Mouse (Mus musculus): Measurements from ENCODE around the gene Ank3. TPM values are rescaled to one million over a fixed set of nuclear protein-coding genes. Genes with fewer than 3 reads are reported as not detected.

Gene Ank3
- total and polyA plus RNA-seq, 2 experiments from 2014 or later: 23.4 to 64.7 TPM

DNA sequence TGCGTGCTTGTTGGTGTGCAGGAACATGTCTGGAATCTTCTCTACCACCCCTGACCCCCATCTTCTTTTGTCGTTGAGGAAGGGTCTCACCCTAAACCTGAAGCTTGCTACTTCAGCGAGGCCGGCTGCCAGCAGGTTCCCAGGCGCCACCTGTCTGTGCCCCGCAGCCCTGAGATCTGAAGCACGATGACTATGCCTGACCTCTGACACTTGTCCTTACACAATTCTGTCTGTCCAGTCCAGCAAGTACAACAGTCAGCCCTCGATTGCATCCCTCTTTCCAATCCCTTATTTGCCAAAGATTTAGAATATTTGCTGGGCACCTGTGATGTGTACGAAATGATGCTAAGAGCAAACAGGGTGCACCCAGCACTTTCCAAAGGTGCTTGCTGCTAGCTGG lies 497.0 kb downstream of the Ank3 start:
- no peaks in the 10 kb centered on the region for H3K9me3 ChIP-seq (replicated peaks; ENCODE audit: control insufficient read depth, low read length)
- no peak overlapping the region for H3K4me2 ChIP-seq (ENCODE audit: low read depth, low read length)
- no peak overlapping the region for H3K27ac ChIP-seq (ENCODE audit: low read depth)
- DNase-seq (ENCODE audit: low spot score): no peak
- no peaks in the 10 kb centered on the region for H3K27me3 ChIP-seq (ENCODE audit: control insufficient read depth, insufficient read depth, low read length)
- H3K4me1 ChIP-seq (ENCODE audit: control insufficient read depth, insufficient read depth): no peaks in the 10 kb centered on the region
- H3K9ac ChIP-seq (replicated peaks; ENCODE audit: low read depth, low read length): no peak overlapping the region
- 72% methylated on average over 9 of the region's 9 CpGs for WGBS
- peaks cover 31% of the 10 kb centered on the region for H3K36me3 ChIP-seq (replicated peaks; ENCODE audit: control insufficient read depth, insufficient read depth, low read length)
- ATAC-seq (ENCODE audit: insufficient read depth, low read depth): no peak
- TF ChIP-seq EP300 (IDR thresholded peaks at IDR 0.05; ENCODE audit: low read depth) (no peak), CTCF (IDR thresholded peaks at IDR 0.05; ENCODE audit: low read depth) (no peak)
- no peak overlapping the region for H3K4me3 ChIP-seq (ENCODE audit: low read depth, low read length)

DNA sequence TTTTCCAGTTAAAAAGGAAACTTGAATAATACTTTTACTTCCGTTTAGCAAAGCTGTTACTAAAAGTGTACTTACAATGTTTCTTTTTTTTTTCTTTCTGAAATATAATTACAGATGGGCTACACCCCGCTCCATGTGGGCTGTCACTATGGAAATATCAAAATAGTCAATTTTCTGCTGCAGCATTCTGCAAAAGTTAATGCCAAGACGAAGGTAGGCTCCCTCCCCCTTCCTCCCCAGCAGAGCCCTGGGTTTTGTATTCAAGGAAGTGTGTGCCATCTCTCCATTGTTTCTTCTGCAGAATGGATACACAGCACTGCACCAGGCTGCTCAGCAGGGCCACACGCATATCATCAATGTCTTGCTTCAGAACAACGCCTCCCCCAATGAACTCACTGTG lies 499.4 kb downstream of the Ank3 start:
- Histone ChIP-seq H3K4me3 (ENCODE audit: low read depth, low read length) (no peak overlapping the region), H3K27ac (ENCODE audit: low read depth) (no peak overlapping the region), H3K4me2 (ENCODE audit: low read depth, low read length) (no peak overlapping the region), H3K9ac (replicated peaks; ENCODE audit: low read depth, low read length) (no peak overlapping the region), H3K36me3 (replicated peaks; ENCODE audit: control insufficient read depth, insufficient read depth, low read length) (peaks cover 44% of the 10 kb centered on the region), H3K27me3 (ENCODE audit: control insufficient read depth, insufficient read depth, low read length) (no peaks in the 10 kb centered on the region), H3K4me1 (ENCODE audit: control insufficient read depth, insufficient read depth) (no peaks in the 10 kb centered on the region), H3K9me3 (replicated peaks; ENCODE audit: control insufficient read depth, low read length) (no peaks in the 10 kb centered on the region)
- ATAC-seq (ENCODE audit: insufficient read depth, low read depth): no peak
- 75% methylated on average over 5 of the region's 5 CpGs for WGBS
- TF ChIP-seq CTCF (IDR thresholded peaks at IDR 0.05; ENCODE audit: low read depth): no peak
- TF ChIP-seq EP300 (IDR thresholded peaks at IDR 0.05; ENCODE audit: low read depth): no peak
- no peak for DNase-seq (ENCODE audit: low spot score)

DNA sequence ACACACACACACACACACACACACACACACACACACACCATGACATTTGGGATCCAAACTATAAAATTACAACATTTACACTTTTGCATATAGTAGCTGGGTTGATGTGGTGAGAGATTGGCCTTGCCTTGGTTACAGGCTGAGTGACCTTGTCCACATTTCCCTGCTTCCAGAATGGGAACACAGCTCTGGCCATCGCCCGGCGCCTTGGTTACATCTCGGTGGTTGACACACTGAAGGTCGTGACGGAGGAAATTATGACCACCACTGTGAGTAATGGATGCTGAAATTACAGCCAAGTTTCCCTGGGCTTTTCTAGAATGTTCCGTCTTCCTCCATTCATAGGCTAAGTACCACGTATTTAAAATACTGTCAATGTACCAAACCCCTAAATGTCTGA lies 500.2 kb downstream of the Ank3 start:
- no peaks in the 10 kb centered on the region for H3K9me3 ChIP-seq (replicated peaks; ENCODE audit: control insufficient read depth, low read length)
- ATAC-seq (ENCODE audit: insufficient read depth, low read depth) (no peak), DNase-seq (ENCODE audit: low spot score) (no peak)
- H3K36me3 ChIP-seq (replicated peaks; ENCODE audit: control insufficient read depth, insufficient read depth, low read length): peaks cover 44% of the 10 kb centered on the region
- WGBS: 93% methylated on average over 8 of the region's 8 CpGs
- H3K27ac ChIP-seq (ENCODE audit: low read depth): no peak overlapping the region
- no peak overlapping the region for H3K9ac ChIP-seq (replicated peaks; ENCODE audit: low read depth, low read length)
- no peaks in the 10 kb centered on the region for H3K4me1 ChIP-seq (ENCODE audit: control insufficient read depth, insufficient read depth)
- TF ChIP-seq EP300 (IDR thresholded peaks at IDR 0.05; ENCODE audit: low read depth) (no peak), CTCF (IDR thresholded peaks at IDR 0.05; ENCODE audit: low read depth) (no peak)
- H3K4me3 ChIP-seq (ENCODE audit: low read depth, low read length): no peak overlapping the region
- H3K4me2 ChIP-seq (ENCODE audit: low read depth, low read length): no peak overlapping the region
- no peaks in the 10 kb centered on the region for H3K27me3 ChIP-seq (ENCODE audit: control insufficient read depth, insufficient read depth, low read length)

DNA sequence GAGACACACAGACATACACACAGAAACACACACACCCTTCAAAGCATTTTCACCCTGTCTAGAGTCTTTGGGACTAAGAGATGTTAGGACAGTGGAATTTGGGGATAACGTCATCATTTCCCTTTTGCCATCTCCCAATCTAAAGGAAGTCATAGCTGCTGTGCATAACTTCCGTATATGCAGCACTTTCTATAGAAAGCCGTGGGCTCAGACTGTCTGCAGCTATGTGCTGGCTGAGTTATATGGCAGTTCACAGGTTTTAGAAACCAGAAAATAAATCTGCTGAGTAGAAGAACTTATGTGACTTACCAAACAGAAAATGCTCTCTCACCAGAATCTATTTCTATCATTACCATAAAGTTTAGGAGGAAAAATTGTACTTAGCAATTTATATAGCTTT lies 501.2 kb downstream of the Ank3 start:
- no peak for TF ChIP-seq CTCF (IDR thresholded peaks at IDR 0.05; ENCODE audit: low read depth)
- no peak for TF ChIP-seq EP300 (IDR thresholded peaks at IDR 0.05; ENCODE audit: low read depth)
- no peak overlapping the region for H3K9ac ChIP-seq (replicated peaks; ENCODE audit: low read depth, low read length)
- H3K27me3 ChIP-seq (ENCODE audit: control insufficient read depth, insufficient read depth, low read length): no peaks in the 10 kb centered on the region
- no peaks in the 10 kb centered on the region for H3K4me1 ChIP-seq (ENCODE audit: control insufficient read depth, insufficient read depth)
- H3K36me3 ChIP-seq (replicated peaks; ENCODE audit: control insufficient read depth, insufficient read depth, low read length): peaks cover 39% of the 10 kb centered on the region
- H3K27ac ChIP-seq (ENCODE audit: low read depth): no peak overlapping the region
- no peak overlapping the region for H3K4me2 ChIP-seq (ENCODE audit: low read depth, low read length)
- ATAC-seq (ENCODE audit: insufficient read depth, low read depth) (no peak), DNase-seq (ENCODE audit: low spot score) (no peak)
- H3K9me3 ChIP-seq (replicated peaks; ENCODE audit: control insufficient read depth, low read length): no peaks in the 10 kb centered on the region
- 73% methylated on average over 3 of the region's 3 CpGs for WGBS
- no peak overlapping the region for H3K4me3 ChIP-seq (ENCODE audit: low read depth, low read length)

DNA sequence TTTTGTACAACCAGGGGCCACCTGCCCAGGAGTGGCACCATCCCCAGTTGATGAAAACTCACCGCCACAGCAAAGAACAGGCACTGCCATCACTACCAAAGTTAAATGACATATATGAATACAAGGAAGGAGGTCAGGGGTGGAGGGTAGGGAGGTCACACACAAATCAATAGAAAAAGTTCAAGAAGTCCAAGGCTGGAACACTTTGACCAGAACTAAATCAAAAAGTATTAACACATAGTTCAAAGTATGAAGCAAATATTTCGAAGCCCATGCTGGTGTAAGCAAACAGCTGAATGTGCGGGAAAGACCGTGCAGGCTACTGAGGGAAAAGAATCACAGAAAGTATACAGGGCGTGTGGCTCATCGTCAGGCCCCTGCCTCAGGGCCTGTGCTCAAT lies 503.5 kb downstream of the Ank3 start:
- WGBS: 91% methylated on average over 6 of the region's 6 CpGs
- no peak overlapping the region for H3K4me3 ChIP-seq (ENCODE audit: low read depth, low read length)
- no peak overlapping the region for H3K27ac ChIP-seq (ENCODE audit: low read depth)
- H3K27me3 ChIP-seq (ENCODE audit: control insufficient read depth, insufficient read depth, low read length): no peaks in the 10 kb centered on the region
- no peaks in the 10 kb centered on the region for H3K9me3 ChIP-seq (replicated peaks; ENCODE audit: control insufficient read depth, low read length)
- H3K9ac ChIP-seq (replicated peaks; ENCODE audit: low read depth, low read length): no peak overlapping the region
- H3K4me2 ChIP-seq (ENCODE audit: low read depth, low read length): no peak overlapping the region
- TF ChIP-seq CTCF (IDR thresholded peaks at IDR 0.05; ENCODE audit: low read depth): no peak
- no peak for TF ChIP-seq EP300 (IDR thresholded peaks at IDR 0.05; ENCODE audit: low read depth)
- H3K36me3 ChIP-seq (replicated peaks; ENCODE audit: control insufficient read depth, insufficient read depth, low read length): peaks cover 41% of the 10 kb centered on the region
- no peak for ATAC-seq (ENCODE audit: insufficient read depth, low read depth)
- DNase-seq (ENCODE audit: low spot score): no peak
- no peaks in the 10 kb centered on the region for H3K4me1 ChIP-seq (ENCODE audit: control insufficient read depth, insufficient read depth)

DNA sequence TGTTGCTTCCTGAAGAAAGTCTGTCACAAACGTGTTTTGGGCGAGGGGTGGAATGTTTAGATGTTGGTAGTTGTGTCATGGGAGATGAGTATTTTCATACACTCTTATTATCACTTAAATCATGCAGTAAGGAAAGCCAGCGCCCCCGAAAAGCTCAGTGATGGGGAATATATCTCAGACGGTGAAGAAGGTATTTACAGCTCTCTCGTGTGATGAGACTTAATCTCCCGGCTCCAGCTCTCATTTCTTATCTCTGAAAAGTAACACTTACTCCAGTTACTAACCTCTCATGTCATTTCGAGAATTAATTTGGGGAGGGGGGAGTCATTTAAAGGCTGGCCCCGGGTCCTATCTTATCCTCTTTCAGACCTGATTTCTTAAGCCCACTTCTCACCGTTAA lies 505.7 kb downstream of the Ank3 start:
- no peak overlapping the region for H3K9ac ChIP-seq (replicated peaks; ENCODE audit: low read depth, low read length)
- WGBS: 37% methylated on average over 10 of the region's 10 CpGs
- H3K27me3 ChIP-seq (ENCODE audit: control insufficient read depth, insufficient read depth, low read length): no peaks in the 10 kb centered on the region
- H3K27ac ChIP-seq (ENCODE audit: low read depth): no peak overlapping the region
- H3K4me3 ChIP-seq (ENCODE audit: low read depth, low read length): no peak overlapping the region
- no peak for TF ChIP-seq EP300 (IDR thresholded peaks at IDR 0.05; ENCODE audit: low read depth)
- TF ChIP-seq CTCF (IDR thresholded peaks at IDR 0.05; ENCODE audit: low read depth): no peak
- ATAC-seq (ENCODE audit: insufficient read depth, low read depth) (no peak), DNase-seq (ENCODE audit: low spot score) (no peak)
- no peaks in the 10 kb centered on the region for H3K9me3 ChIP-seq (replicated peaks; ENCODE audit: control insufficient read depth, low read length)
- no peak overlapping the region for H3K4me2 ChIP-seq (ENCODE audit: low read depth, low read length)
- H3K36me3 ChIP-seq (replicated peaks; ENCODE audit: control insufficient read depth, insufficient read depth, low read length): peaks cover 26% of the 10 kb centered on the region
- no peaks in the 10 kb centered on the region for H3K4me1 ChIP-seq (ENCODE audit: control insufficient read depth, insufficient read depth)
